Comparison of ENCODE assay signal across 14 mouse cellular contexts in genomic region chr9:62015504-62015903, GRCm38 (mm10). TPM values are rescaled to one million over a fixed set of nuclear protein-coding genes. Genes with fewer than 3 reads are reported as not detected.
DNase-seq lines count a peak whose midpoint lies in the region; ATAC-seq and TF ChIP-seq lines count a peak whose summit lies in the region.
"Had no signal": no experiment of that assay in that cellular context is flagged by ENCODE, and none has a peak within 500 bp of the region (broad histone marks: within the 10 kb centered on the region; RNA-seq: fewer than 3 reads in every experiment).

No protein-coding gene starts in this region.

- H3K36me3 ChIP-seq in heart, postnatal 0 days (replicated peaks; ENCODE audit: control insufficient read depth, insufficient read depth, low read length), result no peaks in the 10 kb centered on the region
- no peaks in the 10 kb centered on the region for H3K36me3 ChIP-seq in lung, embryonic 14.5 days (ENCODE audit: insufficient read depth)
- H3K36me3 ChIP-seq in E14TG2a.4 (ENCODE audit: insufficient read depth, low read length), result no peaks in the 10 kb centered on the region

- no peak for DNase-seq in heart, postnatal 0 days (ENCODE audit: low spot score)
- no peak for DNase-seq in heart, adult 18-20 months
- no peak for DNase-seq in lung, embryonic 14.5 days
- DNase-seq in lung, postnatal 4 days, result no peak
- peak; percentile 35 for DNase-seq in induced T-regulatory cell, adult 2 months (ENCODE audit: low read depth)
- no peak for DNase-seq in adrenal gland, postnatal 4 days (ENCODE audit: low spot score in 2 of 2)
- no peak for DNase-seq in c-Kit-positive CD71-positive TER-119-positive erythroid progenitor cells, embryonic 14.5 days (ENCODE audit: low spot score)
- DNase-seq: adrenal gland, postnatal 25 days; cerebellum, adult 18-20 months; gastrocnemius, postnatal 36 days; kidney, postnatal 36 days had no signal

- H3K27me3 ChIP-seq in heart, postnatal 0 days (ENCODE audit: control insufficient read depth, insufficient read depth, low read length), result no peaks in the 10 kb centered on the region
- no peaks in the 10 kb centered on the region for H3K27me3 ChIP-seq in lung, embryonic 14.5 days (ENCODE audit: insufficient read depth, low read length)
- 0 out of 2 replicates have a peak, but pooled peaks cover 3% of the 10 kb centered on the region for H3K27me3 ChIP-seq in E14TG2a.4 (ENCODE audit: insufficient read depth, low read length)

- no peak overlapping the region for H3K9ac ChIP-seq in heart, postnatal 0 days (replicated peaks; ENCODE audit: low read depth, low read length)
- H3K9ac ChIP-seq in lung, embryonic 14.5 days, result no peak overlapping the region

- 0 out of 2 replicates have a peak, but pooled peaks have one; percentile 6 for TF ChIP-seq CTCF in heart, postnatal 0 days (IDR thresholded peaks at IDR 0.05; ENCODE audit: low read depth)
- TF ChIP-seq CTCF in lung, embryonic 14.5 days (IDR thresholded peaks at IDR 0.05; ENCODE audit: low read depth), result peak; percentile 54
- peak; percentile 55 for TF ChIP-seq CTCF in E14TG2a.4 (conservative IDR thresholded peaks at IDR 0.05; ENCODE audit: low read length)

- 60% methylated on average over 3 of the region's 3 CpGs for WGBS in heart, postnatal 0 days
- WGBS in lung, embryonic 14.5 days, result 47% methylated on average over 3 of the region's 3 CpGs

- TF ChIP-seq EP300 in heart, postnatal 0 days (IDR thresholded peaks at IDR 0.05; ENCODE audit: low read depth), result no peak

- H3K9me3 ChIP-seq in heart, postnatal 0 days (replicated peaks; ENCODE audit: control insufficient read depth, low read length), result no peaks in the 10 kb centered on the region
- no peaks in the 10 kb centered on the region for H3K9me3 ChIP-seq in lung, embryonic 14.5 days (ENCODE audit: low read depth, low read length)
- peaks cover 3% of the 10 kb centered on the region; the same call in 1 of the 2 replicates for H3K9me3 ChIP-seq in E14TG2a.4 (ENCODE audit: low read length)

- no peak for ATAC-seq in heart, postnatal 0 days (ENCODE audit: insufficient read depth, low read depth)
- no peak for ATAC-seq in lung, embryonic 14.5 days (ENCODE audit: insufficient read depth)
- ATAC-seq: hindbrain, embryonic 16.5 days had no signal

- H3K4me2 ChIP-seq in heart, postnatal 0 days (ENCODE audit: low read depth, low read length), result no peak overlapping the region
- no peak overlapping the region for H3K4me2 ChIP-seq in lung, embryonic 14.5 days

- H3K4me3 ChIP-seq in heart, postnatal 0 days (ENCODE audit: low read depth, low read length), result no peak overlapping the region
- no peak overlapping the region for H3K4me3 ChIP-seq in lung, embryonic 14.5 days (ENCODE audit: low read depth, low read length)
- H3K4me3 ChIP-seq in E14TG2a.4 (replicated peaks; ENCODE audit: low read length), result no peak overlapping the region
- H3K4me3 ChIP-seq: myocyte had no signal

- H3K27ac ChIP-seq in heart, postnatal 0 days (ENCODE audit: low read depth), result no peak overlapping the region
- no peak overlapping the region for H3K27ac ChIP-seq in lung, embryonic 14.5 days (ENCODE audit: low read depth)

- H3K4me1 ChIP-seq in heart, postnatal 0 days (ENCODE audit: control insufficient read depth, insufficient read depth), result no peaks in the 10 kb centered on the region; the same call in 1 of the 2 replicates
- no peaks in the 10 kb centered on the region for H3K4me1 ChIP-seq in lung, embryonic 14.5 days (ENCODE audit: insufficient read depth)
- no peaks in the 10 kb centered on the region for H3K4me1 ChIP-seq in E14TG2a.4 (replicated peaks; ENCODE audit: low read depth, low read length)

RNA-seq across cellular contexts. Expression of gene Paqr5, which starts 11.2 kb away (rescaled TPM):
- total RNA-seq in heart, postnatal 0 days (2014; rRNA removed; ENCODE audit: low replicate concordance), result 5.1 TPM in 1 of 2 replicates, not detected in the other
- polyA plus RNA-seq in heart, postnatal 0 days (2015; fragmentation: Nextera tagmentation; extraction: Ambion mirVana), result 0.15 and 0.18 TPM in 2 replicates
- under 1 TPM in 1 of 2 experiments, not detected in 1; 0.18 TPM for total RNA-seq in heart, adult 18-20 months (2021)
- polyA plus RNA-seq in lung, embryonic 14.5 days (2014; fragmentation: Nextera tagmentation; extraction: Ambion mirVana), result 1.7 and 3.7 TPM in 2 replicates
- total RNA-seq in adrenal gland, postnatal 4 days (2021), result 1 to 10 TPM; 1.9 to 9.9 TPM
- total RNA-seq: gastrocnemius, postnatal 36 days had no signal
